Mouse (Mus musculus): ENCODE data around the gene Rfwd3. TPM values are rescaled to one million over a fixed set of nuclear protein-coding genes. Genes with fewer than 3 reads are reported as not detected.
A peak's percentile ranks its signal among the peaks of the same experiment; 100 is the strongest.
"Not testable (repeated sequence)": the region's sequence is repeated elsewhere in the genome, so short reads cannot be mapped to it uniquely, and the experiment has no call there.

Gene Rfwd3
- total RNA-seq, 2 experiments from 2014 or later, result 74.6 to 77.3 TPM

GRCm38 (mm10) chr8:111291733-111292132 is 8.3 kb downstream of the Rfwd3 start:
- no peak for ATAC-seq (replicated peaks; ENCODE audit: poor library complexity, severe bottlenecking)

GRCm38 (mm10) chr8:111290586-111290985 is 9.4 kb downstream of the Rfwd3 start:
- ATAC-seq (replicated peaks; ENCODE audit: poor library complexity, severe bottlenecking), result no peak

DNA sequence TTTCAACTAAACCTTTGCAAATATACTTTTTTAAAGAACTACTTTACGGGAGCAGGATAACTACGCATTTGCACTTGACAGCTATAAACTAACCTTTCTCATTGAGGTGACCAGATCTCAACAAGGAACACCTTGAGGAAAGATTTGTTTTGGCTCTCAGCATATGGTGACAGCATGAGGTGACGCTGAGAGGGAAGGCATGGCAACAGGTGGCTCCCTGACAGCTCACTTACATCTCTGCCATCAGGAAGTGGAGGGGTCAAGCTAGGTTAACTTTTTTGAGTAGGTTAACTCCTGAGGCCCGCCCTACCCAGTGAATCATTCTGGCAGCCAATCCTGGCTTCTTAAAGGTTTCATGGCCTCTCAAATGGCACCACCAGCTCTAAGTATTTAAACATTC is 14.4 kb downstream of the Rfwd3 start:
- ATAC-seq (replicated peaks; ENCODE audit: poor library complexity, severe bottlenecking), result no peak

GRCm38 (mm10) chr8:111282093-111282492 is 17.9 kb downstream of the Rfwd3 start:
- no peak for ATAC-seq (replicated peaks; ENCODE audit: poor library complexity, severe bottlenecking)

DNA sequence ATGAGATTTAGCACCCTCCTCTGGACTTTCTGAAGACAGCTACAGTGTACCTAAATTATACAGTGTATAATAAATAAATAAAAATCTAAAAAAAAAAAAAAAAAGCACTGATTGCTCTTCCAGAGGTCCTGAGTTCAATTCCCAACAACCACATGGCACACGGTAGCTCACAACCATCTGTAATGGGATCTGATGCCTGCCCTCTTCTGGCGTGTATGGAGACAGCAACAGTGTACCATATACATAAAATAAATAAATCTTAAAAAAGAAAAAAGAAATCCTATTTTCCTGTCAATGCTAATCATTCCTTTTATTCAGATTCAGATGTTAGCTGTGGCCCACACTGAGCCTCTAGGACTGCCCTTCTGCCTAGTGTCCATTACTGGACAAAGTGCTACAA is 31.7 kb downstream of the Rfwd3 start:
- ATAC-seq (replicated peaks; ENCODE audit: poor library complexity, severe bottlenecking), result no peak

- ATAC-seq (replicated peaks; ENCODE audit: poor library complexity, severe bottlenecking), result not testable (repeated sequence)
Observed at GRCm38 (mm10) chr8:111266161-111266560, 33.9 kb downstream of the Rfwd3 start.

DNA sequence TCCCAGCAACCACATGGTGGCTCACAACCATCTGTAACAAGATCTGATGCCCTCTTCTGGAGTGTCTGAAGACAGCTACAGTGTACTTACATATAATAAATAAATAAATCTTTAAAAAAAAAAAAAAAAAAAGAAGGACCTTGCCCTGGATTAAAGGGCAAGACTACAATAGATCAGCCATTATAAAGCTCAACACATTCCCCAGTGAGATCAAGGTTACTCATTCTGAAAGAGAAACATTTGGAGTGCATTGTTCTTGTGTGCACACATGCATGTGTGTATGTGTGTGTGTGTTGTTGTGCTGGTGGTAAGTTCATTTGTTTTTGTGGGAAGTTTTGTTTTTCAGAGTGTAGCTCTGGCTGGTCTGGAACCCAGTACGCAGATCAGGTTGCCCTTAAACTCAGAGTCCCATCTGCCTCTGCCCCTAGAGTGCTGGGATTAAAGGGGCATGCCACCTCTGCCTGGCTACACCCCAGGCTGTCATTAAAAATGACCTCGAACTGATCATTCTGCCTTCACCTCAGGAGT is 35.3 kb downstream of the Rfwd3 start:
- no peak for ATAC-seq (replicated peaks; ENCODE audit: poor library complexity, severe bottlenecking)

DNA sequence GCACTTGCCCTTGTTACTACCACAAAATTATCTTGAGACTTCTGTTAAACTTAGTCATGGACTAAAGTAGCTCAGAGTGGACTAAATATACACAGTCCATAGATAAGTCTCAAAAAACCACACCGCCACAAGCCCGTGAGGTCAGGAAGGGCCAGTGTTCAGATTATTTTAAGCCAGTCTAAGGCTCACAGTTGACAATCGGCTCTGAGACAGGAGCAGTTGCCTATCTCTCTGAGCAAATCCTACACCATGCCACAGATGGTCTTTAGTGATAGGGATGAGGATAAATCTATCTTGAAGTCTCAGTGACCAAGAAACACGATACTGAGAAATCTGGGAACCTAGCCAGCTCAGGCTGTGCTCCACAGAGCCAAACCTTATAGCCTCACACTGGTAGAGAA is 38.0 kb downstream of the Rfwd3 start:
- ATAC-seq (replicated peaks; ENCODE audit: poor library complexity, severe bottlenecking), result no peak

DNA sequence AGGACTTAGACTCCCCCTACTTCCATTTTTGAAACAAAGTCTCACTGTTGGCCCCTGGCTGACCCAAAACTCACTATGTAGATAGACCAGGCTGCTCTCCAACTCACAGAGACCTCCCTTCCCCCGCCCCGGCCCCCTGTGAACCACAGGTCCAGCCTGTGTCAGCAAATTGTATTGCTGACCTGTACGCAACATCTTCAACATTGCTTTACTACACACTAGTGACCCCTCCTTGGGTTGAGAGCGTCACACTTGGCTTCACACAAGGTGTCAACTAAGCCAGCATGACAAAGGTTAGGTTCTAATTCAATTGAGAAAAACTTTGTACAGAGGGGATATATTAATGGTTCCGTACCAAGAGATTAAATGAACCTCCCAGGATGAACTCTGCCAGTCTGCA is 39.8 kb downstream of the Rfwd3 start:
- ATAC-seq (replicated peaks; ENCODE audit: poor library complexity, severe bottlenecking), result no peak

DNA sequence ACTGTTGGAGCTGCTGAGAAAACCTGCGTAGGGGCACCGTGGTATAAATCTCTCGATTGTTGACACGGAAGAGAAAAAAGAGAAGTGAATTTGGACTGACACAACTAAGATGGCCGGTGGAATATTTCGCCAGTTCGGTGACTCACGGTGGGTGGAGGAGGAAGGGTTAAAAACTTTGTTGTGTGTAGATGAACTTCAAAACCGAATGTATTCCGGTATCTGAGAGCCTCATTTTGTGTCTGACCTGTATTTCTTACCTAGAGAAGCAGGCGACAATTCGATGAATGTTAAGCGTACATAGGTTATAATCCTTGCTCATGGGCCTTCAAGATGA is 40.6 kb downstream of the Rfwd3 start:
- ATAC-seq (replicated peaks; ENCODE audit: poor library complexity, severe bottlenecking), result peak; percentile 67

- ATAC-seq (replicated peaks; ENCODE audit: poor library complexity, severe bottlenecking), result peak; percentile 93
Observed at GRCm38 (mm10) chr8:111258631-111259407, 41.2 kb downstream of the Rfwd3 start, which contains the start of gene Glg1. Gene Glg1 (minus strand): TSS chr8:111259216.

GRCm38 (mm10) chr8:111258010-111258630 is 41.9 kb downstream of the Rfwd3 start:
- no peak for ATAC-seq (replicated peaks; ENCODE audit: poor library complexity, severe bottlenecking)

DNA sequence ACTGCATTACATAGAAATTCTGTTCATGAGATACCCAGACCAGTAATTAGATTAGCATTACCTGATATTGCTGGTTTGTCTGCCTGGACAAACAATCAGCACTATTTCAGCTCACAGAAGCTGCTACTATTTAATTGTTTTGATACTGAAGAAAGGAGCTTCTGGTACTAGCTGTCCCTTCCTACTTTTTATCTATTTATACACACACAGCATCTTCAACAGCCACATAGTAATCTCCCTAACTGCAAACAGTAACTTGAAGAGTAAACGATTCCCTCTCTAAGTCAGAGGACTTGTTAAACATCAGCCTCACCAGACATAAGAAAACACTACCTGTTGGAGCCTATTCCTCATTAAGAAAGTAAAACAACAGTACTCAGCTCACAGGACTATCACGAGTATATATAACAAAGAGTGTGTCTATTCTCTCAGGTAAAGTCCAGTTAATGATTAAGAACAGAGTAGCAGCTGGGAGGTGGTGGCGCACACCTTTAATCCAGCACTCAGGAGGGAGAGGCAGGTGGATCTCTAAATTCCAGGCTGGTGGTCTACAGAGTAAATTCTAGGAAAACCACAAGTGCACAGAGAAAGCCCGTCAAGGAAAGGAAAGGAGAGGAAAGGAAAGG is 47.4 kb downstream of the Rfwd3 start:
- ATAC-seq (replicated peaks; ENCODE audit: poor library complexity, severe bottlenecking), result no peak

GRCm38 (mm10) chr8:111250111-111250510 is 49.9 kb downstream of the Rfwd3 start:
- no peak for ATAC-seq (replicated peaks; ENCODE audit: poor library complexity, severe bottlenecking)

- no peak for ATAC-seq (replicated peaks; ENCODE audit: poor library complexity, severe bottlenecking)
Observed at GRCm38 (mm10) chr8:111248136-111248535, 51.9 kb downstream of the Rfwd3 start.

DNA sequence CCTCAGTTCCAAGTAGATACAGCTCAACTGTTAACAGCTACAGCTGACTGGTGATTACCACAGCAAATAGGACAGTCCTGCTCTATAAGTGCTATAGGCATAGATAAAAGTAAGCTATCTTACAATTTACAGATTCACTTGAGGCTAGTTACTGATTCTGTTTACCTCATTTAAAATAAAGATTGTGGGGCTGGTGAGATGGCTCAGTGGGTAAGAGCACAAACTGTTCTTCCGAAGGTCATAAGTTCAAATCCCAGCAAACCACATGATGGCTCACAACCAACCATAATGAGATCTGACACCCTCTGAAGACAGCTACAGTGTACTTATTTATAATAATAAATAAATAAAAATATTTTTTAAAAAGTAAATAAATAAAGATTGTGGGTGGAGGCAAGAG is 53.2 kb downstream of the Rfwd3 start:
- not testable (repeated sequence) for ATAC-seq (replicated peaks; ENCODE audit: poor library complexity, severe bottlenecking)

- ATAC-seq (replicated peaks; ENCODE audit: poor library complexity, severe bottlenecking), result no peak
Observed at GRCm38 (mm10) chr8:111246287-111246830, 53.7 kb downstream of the Rfwd3 start.

DNA sequence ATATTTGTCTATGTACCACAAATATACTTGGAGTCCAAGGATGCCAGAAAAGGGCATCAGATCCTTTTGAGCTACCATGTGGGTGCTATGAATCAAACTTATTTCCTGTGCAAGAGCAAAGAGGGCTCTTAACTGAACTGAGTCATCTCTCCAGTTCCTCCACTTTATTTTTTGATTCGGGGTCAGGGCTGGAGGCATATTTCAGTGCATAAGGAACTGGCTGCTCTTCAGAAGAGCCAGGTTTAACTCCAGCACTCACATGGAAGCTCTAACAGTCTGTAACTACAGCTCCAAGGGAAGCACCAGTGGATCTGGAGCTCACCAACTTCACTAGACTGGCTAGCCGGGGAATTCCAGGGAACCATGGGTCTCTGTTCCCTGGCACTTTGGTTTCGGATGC is 62.7 kb downstream of the Rfwd3 start:
- ATAC-seq (replicated peaks; ENCODE audit: poor library complexity, severe bottlenecking), result no peak

- ATAC-seq (replicated peaks; ENCODE audit: poor library complexity, severe bottlenecking), result no peak
Observed at GRCm38 (mm10) chr8:111233730-111234129, 66.3 kb downstream of the Rfwd3 start.

DNA sequence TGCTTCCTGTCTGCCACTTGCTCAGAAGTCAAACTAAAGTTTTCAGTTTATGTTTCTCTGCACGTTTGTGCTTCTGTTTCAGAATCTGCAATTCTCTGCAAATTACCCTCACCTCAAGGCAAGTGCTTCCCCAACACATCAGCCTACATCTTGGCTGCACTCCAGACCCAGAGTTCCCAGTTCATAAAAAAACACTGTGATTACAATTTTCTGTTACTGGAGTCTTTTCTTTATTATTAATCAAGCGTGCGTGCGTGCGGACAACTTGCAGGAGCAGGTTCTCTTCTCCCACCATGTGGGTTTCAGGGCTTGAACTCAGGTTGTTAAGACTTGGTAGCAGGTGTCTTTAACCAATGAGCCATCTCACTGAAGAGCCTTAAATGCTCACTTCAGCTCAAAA is 75.9 kb downstream of the Rfwd3 start:
- ATAC-seq (replicated peaks; ENCODE audit: poor library complexity, severe bottlenecking), result no peak
